Mouse (Mus musculus) spleen, embryonic (tissue): ENCODE measurements around the gene P2rx1.

Experiments used
- CTCF ChIA-PET: fragments of 350-600 bp; sonication (Branson Sonifier 250); formaldehyde crosslinking; loops from one replicate; lab custom pipeline; 2022; lab: Charles Lee

P2rx1 gene

DNA sequence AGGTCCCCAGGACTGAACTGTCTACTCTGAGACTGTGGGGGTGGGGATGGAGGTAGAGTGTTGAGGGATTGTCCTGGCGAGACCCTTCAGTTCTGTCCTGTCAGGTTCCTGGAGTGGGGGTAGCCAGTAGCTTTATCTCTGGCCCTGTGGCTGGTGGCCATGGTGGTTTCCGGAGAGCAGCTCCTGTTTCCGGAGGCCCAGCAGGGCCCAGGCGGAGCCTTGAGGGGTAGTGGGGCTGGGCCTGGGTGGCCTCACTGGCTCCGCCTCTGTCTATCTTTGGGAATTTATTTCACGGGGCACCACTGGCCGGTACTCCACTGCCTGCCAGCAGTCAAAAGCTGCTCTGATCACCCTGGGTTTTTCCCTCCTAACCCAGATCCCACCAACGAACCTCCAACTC, at the start of gene P2rx1:
Gene P2rx1 (plus strand): TSS at position 333 of the 400 bp plus-strand sequence.
- CTCF ChIA-PET: interaction anchor here (0.6 kb wide), 1 partner anchor 123 kb away, joined by 3 read pairs; no protein-coding TSS in a partner anchor

DNA sequence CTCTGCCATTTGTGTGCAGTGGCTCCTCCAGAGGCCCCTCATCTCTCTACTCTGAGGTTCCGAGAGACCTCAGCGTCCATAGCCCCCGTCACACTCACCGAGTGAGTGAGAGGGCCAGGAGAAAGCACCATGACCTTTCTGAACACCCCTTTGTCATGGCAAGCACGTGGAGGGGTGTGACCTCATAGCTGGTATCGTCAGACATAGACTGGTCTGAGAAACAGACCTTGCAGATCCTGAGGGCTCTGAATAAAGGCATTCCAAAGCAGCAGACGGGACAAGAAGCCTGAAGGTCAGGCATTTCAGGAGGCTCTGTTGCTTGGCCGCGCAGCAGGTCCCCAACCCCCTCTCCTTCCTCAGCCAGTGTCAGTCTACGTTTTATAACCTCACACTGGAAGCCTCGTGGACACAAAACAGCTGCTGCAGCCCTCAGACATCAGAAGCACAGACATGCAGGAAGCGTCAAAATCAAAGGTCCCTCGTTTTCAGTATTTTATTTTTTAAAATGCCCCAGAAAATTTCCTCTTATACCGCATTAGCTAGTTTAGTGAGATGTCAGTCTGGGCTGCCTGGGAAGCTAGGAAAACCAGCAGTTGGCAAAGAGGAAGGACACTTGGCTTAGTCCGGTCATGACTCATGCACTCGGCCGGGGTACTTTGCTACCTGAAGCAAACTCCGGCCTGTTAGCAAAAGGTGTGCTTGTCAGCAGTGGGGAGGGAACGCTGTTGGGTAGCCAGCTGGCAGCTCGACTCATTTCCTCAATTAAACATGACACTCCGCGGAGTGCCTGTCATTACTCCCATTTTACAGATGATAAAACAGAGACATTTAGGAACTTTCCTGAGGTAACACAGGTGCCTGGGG, 47.5 kb upstream of the P2rx1 start:
- CTCF ChIA-PET: no interaction called here

DNA sequence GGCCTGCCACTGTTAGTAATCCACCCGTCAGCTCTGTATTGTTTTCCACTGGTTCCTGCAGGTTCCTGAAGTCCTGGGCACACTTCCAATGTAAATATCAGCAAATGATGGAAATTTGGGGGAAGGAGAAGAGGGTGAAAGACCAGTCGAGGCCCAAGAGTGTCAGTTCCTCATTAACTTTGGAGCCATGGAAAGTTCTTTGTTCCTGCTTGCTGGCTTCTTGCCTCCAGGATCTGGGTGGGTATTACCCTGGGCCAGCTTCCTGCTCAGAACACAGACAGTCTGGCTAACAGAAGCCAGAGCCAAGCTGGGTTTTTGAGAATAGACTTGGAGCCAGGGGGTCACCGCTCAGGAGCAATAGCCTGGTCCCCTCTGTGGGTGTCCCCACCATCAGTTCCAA, 46.7 kb upstream of the P2rx1 start:
- CTCF ChIA-PET: no interaction called here

DNA sequence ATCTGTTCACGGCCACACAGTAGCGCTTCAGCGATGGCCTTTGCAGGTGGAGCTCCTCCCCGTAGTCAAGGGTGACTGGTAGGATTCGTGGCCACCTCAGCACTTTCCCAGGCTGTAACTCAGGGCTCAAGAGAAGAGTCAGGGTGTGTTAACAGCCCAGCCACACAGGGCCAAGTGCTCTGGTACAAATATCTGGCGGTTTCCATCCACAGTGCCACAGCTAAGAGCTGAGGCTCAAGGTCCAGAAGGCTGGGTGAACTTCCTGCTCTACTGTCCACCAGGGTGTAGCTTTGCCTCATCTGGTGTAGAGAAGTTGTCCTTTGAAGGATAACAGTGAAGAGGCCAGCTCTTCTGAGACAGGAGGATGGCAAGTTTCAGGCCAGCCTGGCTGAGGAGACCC, 46.2 kb upstream of the P2rx1 start:
- CTCF ChIA-PET: interaction anchor here (0.5 kb wide), 1 partner anchor 34 kb away, joined by 3 read pairs; no protein-coding TSS in a partner anchor

DNA sequence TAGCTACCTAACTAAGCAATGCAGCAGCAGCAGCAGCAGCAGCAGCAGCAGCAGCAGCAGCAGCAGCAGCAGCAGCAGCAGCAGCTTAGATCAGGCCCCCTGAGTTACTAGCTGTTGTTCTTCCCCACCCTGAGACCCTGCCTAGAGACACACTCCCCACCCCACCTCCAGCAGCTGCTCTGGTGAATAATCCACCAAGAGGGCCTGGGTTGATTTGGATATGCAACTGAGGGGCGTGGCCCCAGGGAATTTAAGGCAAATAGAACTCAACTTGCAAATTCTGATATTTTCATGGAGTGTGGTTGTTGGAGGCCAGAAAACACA, 45.8 kb upstream of the P2rx1 start:
- CTCF ChIA-PET: interaction anchor here (0.5 to 1.1 kb wide), 2 partner anchors 10 to 35 kb away, joined by 3 to 4 read pairs; no protein-coding TSS in a partner anchor

DNA sequence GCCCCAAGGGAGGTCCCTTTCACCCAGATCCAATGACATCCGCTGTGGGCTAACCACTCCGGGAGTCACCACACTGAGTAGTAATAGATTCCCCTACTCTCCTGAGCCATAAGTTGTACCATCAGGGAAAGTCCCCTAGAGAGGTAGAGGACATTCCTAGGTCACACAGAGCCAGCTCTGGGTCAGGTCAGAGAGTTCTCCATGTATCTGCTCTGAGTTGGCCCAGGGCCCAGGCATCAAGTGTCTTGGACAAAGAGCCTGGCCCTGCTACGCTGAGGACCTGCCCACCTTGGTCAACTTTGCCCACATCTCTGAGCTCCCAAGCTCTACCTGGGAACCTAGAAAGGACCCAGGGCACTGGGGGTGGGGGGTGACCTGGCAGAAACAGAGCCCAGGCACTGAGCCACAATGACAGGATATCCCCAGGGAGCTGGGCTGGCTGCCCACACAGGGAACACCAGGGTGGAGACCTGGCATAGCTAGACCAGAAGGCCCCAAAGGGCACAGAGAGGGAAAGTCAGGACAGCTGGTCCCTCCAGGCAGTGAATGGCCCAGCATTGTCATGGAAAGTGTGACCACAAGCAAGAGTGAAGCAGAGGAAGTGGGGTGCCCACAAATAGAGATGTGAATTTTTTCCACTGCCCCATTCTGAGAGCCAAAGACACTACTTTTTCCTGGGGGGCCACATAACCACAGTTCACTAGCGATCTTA, 45.3 kb upstream of the P2rx1 start:
- CTCF ChIA-PET: interaction anchor here (0.5 to 1.1 kb wide), 3 partner anchors 9 to 35 kb away, joined by 3 to 4 read pairs (median 3); no protein-coding TSS in a partner anchor

DNA sequence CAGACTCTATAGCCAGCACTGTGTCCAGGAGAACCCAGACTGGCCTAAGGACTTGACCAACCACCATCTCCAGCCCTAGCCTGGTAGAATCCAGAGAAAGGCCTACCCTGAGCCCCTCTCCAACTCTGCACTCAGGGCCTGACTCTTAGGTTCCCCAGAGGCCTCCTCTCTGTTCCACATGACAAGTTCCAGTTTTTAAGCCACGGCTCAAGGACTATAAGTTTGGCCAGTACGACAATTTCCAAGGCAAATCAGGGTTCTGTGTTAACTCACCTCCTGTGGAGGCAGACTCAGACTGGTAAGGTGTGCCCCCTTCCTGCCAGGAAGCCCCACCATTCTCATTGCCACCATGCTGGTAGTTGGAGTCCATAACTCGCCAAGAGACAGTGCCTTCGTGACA, 44.7 kb upstream of the P2rx1 start:
- CTCF ChIA-PET: interaction anchor here (1.1 kb wide), 2 partner anchors 9 to 31 kb away, joined by 3 to 4 read pairs; no protein-coding TSS in a partner anchor

DNA sequence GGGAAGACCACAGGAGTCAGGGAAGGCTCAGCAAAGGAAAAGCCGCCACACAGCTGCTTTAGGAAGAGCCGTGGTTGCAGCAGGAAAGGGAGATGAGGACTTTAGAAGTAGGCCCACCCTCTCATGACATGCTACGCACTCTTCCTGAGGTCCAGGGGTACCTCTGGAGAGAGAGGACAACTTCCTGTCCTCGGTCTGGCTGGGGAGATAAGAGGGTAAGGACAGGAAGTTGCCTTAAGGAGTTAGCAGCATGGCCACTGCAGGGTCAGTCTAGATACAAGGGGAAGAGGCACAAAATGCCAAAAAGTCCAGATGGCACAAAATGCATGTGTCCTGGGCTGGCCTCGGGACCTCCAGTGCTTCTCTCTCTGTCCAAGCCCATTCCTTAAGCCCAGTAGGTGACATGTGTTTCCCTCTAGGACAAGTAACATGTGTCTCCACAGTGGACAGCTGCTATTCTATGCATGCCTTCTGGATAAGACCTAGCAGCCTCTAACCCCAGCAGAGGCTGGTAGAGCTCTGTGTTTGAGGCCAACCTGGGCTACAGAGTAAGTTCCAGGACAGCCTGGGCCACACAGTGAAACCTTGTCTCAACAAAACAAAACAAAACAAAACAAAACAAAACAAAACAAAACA, 43.4 kb upstream of the P2rx1 start:
- CTCF ChIA-PET: no interaction called here

DNA sequence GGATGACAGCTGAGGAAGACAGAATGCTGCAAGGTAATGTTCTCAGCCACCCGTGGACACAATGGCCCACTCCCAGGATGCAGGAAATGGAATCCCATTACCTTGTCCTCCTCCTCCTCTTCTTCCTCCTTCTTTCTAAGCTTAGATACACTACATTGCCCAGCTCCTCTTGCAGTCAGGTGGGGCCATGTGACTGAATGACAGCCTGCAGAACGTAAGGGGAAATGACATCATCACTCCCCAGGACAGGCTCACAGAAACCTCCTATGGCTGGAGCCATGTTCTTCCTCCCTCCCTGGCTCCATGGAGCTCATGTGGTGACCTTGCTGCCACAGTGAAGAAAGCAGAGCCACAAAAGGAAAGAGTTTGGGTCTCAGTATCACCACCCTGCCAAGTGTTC, 41.6 kb upstream of the P2rx1 start:
- CTCF ChIA-PET: no interaction called here

DNA sequence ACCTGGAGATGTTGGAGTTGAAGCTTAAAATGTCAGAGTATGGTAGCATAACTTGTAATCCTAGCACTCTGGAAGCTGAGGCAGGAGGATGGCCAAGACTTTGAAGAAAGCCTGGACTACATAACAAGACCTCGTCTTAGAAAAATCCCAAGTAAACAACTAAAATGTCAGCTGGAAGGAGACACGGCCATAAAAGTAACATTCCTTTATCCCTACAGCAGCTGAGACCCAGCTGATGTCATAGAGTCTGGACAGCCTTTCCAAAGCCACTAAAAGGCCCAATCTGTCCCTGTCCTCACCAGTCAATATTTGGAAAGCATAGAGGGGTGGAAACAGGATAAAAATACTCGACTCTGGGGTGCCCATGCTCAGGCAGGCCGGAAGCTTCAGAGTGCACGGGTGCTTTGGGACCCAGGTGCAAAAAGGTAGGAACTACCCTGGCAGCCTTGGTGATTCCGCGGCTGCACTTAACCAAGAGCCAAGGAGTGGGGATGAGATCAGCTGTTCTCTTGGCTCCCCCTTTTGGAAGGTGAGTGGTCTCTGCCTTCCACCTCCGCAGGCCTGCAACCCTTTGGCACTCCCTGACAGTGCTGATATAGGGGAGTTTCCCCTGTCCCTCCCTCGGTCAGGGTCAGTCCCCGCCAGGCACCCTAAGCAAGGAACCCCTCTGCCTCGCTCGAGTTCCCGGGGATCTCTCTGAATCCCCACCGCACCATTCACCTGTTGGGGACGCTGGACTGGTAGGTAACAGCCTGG, 38.8 kb upstream of the P2rx1 start:
- CTCF ChIA-PET: interaction anchor here (0.5 to 0.7 kb wide), 2 partner anchors 34 to 223 kb away, joined by 5 to 6 read pairs; no protein-coding TSS in a partner anchor

DNA sequence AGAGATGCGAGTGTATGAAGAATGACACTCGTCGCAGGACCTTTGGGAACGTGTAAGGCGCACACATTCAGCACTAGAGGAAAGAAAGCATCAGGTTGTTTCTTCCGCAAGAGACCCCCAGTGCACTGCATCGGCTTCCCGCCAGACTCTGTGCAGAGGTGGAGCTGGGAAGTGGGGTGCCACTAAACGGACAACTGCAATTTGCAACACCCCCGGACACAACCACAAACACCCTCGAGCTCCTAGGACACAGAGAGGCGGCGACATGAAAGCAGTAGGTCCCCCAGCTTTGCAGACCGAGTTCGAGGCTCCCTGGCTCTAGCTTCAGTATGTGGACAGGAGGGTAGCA, 38.2 kb upstream of the P2rx1 start:
- CTCF ChIA-PET: interaction anchor here (0.5 kb wide), 1 partner anchor 224 kb away, joined by 6 read pairs; no protein-coding TSS in a partner anchor

DNA sequence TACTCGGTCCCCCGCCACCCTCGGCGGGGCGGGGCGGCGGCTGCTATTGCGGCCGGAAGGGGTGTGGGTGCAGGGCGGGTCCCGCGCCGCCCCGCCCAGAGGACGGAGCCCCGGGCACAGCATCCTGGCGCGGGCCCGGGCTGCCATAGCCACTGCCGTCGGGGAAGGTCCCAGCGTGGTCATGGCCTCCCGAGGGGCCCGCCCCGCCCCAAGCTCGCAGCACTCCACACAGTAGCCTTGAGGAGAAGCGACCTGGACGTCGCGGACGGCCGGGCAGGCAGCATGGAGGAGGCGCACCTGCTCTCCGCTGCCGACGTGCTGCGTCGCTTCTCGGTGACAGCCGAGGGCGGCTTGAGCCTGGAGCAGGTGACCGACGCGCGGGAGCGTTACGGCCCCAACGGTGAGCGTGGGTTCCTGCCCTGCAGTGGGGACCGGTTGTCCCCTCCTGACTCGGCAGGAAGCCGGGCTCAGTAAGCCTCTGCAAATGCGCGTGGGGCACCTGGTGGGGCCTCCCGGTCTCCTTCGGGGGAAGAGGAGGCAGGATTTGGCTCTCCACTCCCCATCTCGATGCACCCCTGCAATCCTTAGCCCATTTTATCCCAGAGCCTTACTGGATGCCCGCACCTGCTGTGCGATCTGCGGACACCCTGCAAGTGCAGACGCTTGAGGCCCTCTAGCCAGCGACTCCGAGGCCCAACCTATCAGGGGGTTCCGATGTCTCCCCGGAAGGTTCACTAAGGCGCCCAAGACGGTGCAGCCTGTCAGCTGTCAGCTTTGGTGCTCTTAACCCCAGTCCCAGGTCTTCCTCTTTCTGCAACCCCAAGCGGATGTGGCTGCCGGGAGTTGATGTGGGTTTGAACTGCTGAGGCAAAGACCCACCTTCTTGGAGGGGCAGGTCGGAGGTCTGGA, 37.6 kb upstream of the P2rx1 start, which contains the start of gene Atp2a3:
Gene Atp2a3 (plus strand): TSS at position 98 of the 909 bp plus-strand sequence.
- CTCF ChIA-PET: interaction anchor here (0.5 to 0.6 kb wide), 2 partner anchors 37 to 224 kb away, joined by 6 to 14 read pairs; no protein-coding TSS in a partner anchor

DNA sequence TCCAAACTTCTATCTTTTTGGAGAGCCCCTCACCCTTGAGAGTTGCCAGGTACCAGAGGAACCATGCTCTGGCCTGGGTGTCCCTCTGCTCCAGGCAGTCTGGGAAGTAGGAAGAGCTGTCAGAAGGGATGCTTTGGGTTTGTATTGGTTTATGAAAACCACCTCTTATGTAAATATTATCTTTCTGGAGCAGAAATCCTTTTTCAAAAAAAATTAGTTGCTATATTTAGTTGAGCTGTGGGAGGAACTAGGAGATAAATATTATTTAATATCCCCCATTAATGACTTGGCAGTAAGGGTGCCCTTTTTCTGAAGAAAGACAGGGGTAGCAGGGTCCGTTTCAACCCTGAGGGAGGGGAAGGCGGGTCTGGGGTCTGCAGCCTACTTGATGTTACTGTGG, 36.5 kb upstream of the P2rx1 start:
- CTCF ChIA-PET: interaction anchor here (0.6 to 1.2 kb wide), 2 partner anchors 9 to 38 kb away, joined by 4 to 14 read pairs; no protein-coding TSS in a partner anchor

DNA sequence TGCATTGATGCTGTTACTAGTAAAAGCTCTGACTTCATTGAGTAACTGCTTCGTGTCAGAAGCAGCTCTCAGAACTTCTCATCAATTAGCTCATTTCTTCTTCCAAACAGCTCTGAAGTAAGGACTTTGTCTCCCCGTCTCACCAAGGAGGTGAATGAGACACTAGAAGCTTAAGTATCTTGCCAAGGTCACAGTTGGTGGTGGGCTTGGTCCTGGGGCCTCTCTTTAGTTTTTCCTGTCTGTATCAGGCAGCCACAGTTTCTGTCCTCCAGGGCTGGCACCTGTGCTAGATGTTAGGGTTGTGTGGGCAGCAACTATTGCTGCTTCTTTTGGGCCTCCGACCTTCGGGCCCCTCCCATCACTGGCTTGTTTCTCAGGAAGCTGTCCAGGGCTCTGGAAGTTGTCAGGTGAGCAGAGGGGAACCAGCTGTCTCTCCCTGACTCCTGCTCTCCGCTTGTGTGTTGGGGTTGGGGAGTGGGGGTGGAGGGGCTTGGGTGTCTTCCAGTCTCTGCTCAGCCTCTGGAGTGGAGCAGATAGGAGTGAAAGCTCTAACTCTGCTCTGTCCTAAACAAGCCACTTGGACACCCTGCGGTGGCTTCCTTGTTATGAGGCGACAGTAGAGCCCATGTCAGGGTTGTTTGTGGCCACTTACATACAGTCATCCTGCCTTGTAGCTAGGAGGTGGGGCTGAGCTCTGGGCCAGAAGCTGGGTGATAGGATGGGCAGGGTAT, 35.7 kb upstream of the P2rx1 start:
- CTCF ChIA-PET: interaction anchor here (1.1 to 1.2 kb wide), 2 partner anchors 10 to 29 kb away, joined by 4 to 6 read pairs; no protein-coding TSS in a partner anchor

DNA sequence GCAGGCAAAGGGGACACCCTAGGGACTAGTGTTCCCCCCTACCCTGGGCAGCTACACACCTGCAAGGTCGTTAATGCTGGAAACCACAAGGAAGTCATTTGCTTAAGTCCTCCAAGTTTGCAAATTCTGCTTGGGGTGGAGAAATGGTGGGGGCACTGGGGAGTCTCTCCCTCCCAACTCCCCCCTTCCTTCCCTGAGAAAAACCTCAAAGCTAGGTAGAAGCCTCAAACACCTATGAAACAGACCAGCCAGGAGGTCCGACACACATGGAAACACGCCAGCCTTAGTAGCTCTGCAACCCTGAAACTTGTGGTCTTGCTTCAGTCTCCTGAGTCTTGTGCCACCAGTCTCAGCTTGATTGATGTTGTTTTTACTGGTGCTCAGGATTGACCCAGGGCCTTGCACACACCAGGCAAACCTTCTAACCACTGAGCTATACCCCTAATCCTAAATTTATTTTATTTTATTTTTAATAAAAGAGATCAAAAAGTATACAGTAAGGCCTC, 35.1 kb upstream of the P2rx1 start:
- CTCF ChIA-PET: interaction anchor here (1.1 kb wide), 1 partner anchor 28 kb away, joined by 6 read pairs; no protein-coding TSS in a partner anchor

DNA sequence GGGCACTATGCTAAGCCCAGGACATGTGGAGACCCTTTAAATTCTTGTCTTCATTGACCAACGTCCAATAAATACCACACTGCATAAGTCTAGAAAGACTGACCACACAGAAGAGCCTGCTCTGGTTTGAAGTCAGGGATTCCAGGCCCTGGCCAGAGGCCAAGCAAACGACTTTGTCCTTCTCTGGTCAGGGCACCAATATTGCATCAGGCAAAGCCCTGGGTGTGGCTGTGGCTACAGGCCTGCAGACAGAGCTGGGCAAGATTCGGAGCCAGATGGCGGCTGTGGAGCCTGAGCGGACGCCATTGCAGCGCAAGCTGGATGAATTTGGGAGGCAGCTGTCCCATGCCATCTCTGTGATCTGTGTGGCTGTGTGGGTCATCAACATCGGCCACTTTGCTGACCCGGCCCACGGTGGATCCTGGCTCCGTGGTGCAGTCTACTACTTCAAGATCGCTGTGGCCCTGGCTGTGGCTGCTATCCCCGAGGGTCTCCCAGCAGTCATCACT, 23.9 kb upstream of the P2rx1 start:
- CTCF ChIA-PET: no interaction called here

DNA sequence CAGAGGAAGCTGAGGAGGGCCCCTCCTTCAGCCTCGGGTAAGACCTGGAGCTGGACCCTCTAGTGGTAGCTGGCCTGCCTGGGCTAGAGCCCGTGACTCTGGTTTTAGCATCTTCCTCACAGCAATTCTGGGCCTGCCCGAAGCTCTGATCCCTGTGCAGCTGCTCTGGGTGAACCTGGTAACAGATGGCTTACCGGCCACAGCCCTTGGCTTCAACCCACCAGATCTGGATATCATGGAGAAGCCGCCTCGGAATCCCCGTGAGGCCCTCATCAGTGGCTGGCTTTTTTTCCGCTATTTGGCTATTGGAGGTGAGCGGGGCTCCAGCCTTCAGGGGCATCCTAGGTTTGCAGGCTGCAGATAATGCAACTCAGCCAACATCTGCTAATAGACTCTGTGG, 16.4 kb upstream of the P2rx1 start:
- CTCF ChIA-PET: interaction anchor here (1.1 kb wide), 1 partner anchor 56 kb away, joined by 3 read pairs; no protein-coding TSS in a partner anchor

DNA sequence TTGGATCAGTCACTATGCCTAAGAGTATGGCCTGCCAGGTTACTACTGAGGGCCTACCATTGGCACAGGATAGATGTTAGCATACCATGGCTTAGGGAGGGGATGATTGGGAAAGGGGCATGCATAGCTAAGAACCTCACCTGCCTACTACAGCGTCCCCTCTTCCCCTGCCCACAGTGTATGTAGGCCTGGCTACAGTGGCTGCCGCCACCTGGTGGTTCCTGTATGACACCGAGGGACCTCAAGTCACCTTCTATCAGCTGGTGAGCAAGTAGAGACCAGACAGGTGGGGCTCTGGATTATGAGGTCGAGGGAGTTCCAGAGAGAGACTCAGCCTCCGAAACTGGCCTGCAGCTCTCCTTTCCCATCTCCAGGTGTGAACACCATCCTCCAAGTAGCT, 15.6 kb upstream of the P2rx1 start:
- CTCF ChIA-PET: interaction anchor here (1.1 kb wide), 1 partner anchor 57 kb away, joined by 3 read pairs; no protein-coding TSS in a partner anchor
